Mouse (Mus musculus) E14TG2a.4 (cell line): ENCODE data around the gene Mertk.
A peak's percentile ranks its signal among the peaks of the same experiment; 100 is the strongest.

ENCODE experiments used
- H3K27me3 ChIP-seq: 2 replicates; pipeline ENCODE4 v1.6.1; 2014; ENCODE audit warnings: low read length, control low read depth; ENCODE audit not compliant: insufficient read depth
- H3K36me3 ChIP-seq: 2 replicates; pipeline ENCODE4 v1.6.1; 2014; ENCODE audit warnings: low read length, control low read depth; ENCODE audit not compliant: insufficient read depth
- H3K4me1 ChIP-seq: replicated peaks from 2 replicates; pipeline ENCODE4 v1.6.1; 2014; ENCODE audit warnings: low read depth, low read length, control low read depth
- H3K4me3 ChIP-seq: replicated peaks from 2 replicates; pipeline ENCODE4 v1.5.1; 2014; ENCODE audit warnings: mild to moderate bottlenecking, low read length
- H3K9me3 ChIP-seq: 2 replicates; pipeline ENCODE4 v1.6.1; 2014; ENCODE audit warnings: low read length, control low read depth
- CTCF ChIP-seq: conservative IDR thresholded peaks from 2 replicates; pipeline ENCODE4 v1.5.1; 2014; ENCODE audit warnings: low read length
- NANOG ChIP-seq: IDR thresholded peaks from 2 replicates; pipeline ENCODE4 v1.6.1; 2014; ENCODE audit warnings: borderline replicate concordance, low read length, mixed read lengths
- POU5F1 ChIP-seq: IDR thresholded peaks from 2 replicates; pipeline ENCODE4 v1.6.1; 2014; ENCODE audit warnings: low read length, borderline replicate concordance

Gene Mertk

DNA sequence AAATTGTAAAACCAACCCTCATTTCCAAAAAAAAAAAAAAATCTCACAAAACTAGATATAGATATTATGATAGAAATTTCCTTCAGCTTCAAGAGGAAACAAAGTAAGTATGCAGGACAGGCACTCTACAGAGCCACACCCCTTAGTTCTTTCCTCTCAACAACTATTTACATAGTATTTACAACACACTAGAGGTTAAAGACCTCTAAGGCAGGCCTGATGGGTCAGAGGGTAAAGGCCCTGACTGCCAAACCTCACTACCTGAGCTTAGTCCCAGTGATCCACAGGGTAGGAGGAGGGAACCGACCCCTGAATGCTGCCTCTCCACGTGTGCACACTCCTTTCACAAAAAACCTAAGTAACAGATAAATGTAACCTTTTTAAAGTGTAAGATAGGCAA lies 114.0 kb downstream of the Mertk start:
- 0 out of 2 replicates have a peak overlapping the region, but pooled peaks have one; percentile 2 for H3K4me3 ChIP-seq
- H3K4me1 ChIP-seq = peaks cover 34% of the 10 kb centered on the region
- no peaks in the 10 kb centered on the region for H3K9me3 ChIP-seq
- TF ChIP-seq CTCF (no peak), NANOG (no peak), POU5F1 (no peak)
- H3K27me3 ChIP-seq = peaks cover 22% of the 10 kb centered on the region
- H3K36me3 ChIP-seq = no peaks in the 10 kb centered on the region

DNA sequence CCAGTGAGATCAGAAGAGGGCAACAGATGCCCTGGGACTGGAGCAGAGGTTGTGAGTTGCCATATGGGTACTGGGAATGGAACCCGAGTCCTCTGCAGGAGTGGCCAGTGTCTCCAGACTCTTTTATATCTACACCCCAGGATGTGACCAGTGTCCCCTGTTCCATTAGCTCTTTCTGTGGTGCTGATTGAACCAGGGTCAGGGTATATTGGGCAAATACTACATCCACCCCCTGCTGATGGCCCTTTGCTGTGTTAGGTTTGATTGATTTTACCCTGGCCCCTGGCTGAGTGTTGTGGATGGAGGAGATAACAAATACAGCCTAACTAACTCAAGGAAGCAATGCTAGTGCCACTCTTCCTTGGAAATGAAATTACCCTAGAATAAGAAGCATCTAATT lies 117.6 kb downstream of the Mertk start:
- peaks cover 46% of the 10 kb centered on the region for H3K4me1 ChIP-seq
- TF ChIP-seq CTCF (no peak), POU5F1 (no peak), NANOG (no peak)

DNA sequence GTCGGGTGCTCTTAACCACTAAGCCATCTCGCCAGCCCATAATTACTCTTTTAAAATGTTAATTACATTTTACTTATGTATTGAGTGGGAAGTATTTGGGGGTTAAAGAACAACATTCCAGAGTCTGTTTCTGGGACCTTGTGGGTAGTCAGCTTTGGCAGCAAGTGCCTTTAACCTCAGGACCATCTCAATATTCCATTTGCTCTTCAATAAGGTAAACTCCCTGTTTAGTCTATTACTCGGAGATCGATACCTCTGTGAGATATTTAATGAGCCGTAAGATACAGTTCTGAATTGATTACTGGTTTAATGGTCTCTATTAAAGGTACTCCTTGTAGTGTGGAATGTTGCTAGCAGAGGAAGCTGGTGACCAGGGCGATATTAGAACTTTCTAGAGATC lies 118.2 kb downstream of the Mertk start:
- Histone ChIP-seq H3K27me3 (peaks cover 17% of the 10 kb centered on the region), H3K9me3 (no peaks in the 10 kb centered on the region), H3K36me3 (no peaks in the 10 kb centered on the region), H3K4me3 (peak overlapping the region; percentile 94), H3K4me1 (peaks cover 52% of the 10 kb centered on the region)
- TF ChIP-seq CTCF = no peak
- TF ChIP-seq POU5F1 = no peak
- no peak for TF ChIP-seq NANOG

More for the DNA sequence above, 117.6 kb downstream of the Mertk start:
- H3K36me3 ChIP-seq = no peaks in the 10 kb centered on the region
- H3K4me3 ChIP-seq = no peak overlapping the region
- H3K9me3 ChIP-seq = no peaks in the 10 kb centered on the region
- H3K27me3 ChIP-seq = peaks cover 17% of the 10 kb centered on the region

DNA sequence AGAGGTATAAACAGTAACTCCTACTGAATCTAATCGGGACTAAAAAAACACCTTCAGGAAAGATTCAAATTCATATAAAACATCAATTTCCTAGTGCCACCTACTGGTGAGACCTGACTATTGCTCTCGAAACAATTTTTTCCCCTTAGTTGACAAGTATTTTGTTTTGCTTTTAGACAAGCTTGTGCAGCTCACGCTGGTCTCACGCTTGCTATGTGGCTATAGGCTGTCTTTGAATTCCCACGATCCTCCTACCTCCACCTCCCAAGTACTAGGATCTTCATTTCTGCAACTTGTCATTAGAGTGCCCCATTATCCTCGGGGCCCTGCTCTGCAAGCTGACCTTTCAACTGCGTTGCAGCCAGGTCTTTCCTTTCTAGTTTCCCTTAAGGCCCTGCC lies 118.6 kb downstream of the Mertk start:
- peaks cover 51% of the 10 kb centered on the region for H3K4me1 ChIP-seq
- peaks cover 17% of the 10 kb centered on the region for H3K27me3 ChIP-seq
- H3K36me3 ChIP-seq = no peaks in the 10 kb centered on the region
- no peak for TF ChIP-seq POU5F1
- no peak for TF ChIP-seq NANOG
- peak; percentile 66 for TF ChIP-seq CTCF
- H3K4me3 ChIP-seq = peak overlapping the region; percentile 94
- no peaks in the 10 kb centered on the region for H3K9me3 ChIP-seq

DNA sequence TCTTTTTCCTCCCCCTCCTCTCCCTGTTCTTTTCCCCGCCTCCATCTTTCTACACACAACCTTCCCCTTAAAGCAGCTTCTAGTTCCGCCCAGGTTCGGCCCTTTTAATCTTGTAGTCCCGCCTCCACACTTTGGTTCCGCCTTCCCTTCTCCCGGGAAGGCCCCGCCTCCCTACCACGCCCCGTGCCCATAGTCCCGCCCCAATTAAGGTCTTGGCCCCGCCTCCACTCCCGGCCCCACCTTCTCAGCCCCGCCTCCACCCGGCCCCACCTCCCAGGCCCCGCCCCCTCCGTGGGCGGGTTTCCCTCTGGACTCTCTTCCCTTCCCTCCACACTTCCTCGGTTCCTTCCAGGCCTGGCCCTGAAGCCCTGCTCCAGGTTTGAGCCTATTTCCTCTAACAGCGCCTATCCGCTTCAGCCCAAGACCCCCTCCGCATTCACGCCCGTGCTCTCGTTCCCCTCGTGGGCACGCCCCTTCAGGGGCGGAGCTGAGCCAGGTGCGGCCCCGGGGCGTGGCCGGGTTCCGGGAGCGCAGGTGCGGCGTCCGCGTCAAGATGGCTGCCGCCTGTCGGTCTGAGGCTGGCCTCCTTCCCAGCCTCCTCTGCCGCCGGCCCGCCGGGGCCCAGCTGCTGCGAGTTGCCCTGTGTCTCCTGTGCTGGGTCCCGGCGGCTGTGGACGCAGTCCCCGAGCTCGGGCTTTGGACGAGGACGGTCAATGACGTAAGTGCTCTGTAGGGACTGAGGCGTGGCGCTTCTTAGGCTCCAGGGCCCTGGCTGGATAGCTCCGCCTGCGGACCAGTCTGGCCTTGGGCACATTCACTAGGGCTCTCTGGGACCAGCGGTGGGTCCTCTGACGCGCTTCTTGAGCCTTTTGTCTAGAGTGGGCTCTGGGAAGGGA lies 119.3 kb downstream of the Mertk start, which contains the start of gene Tmem87b:
Tmem87b (plus strand) TSS at position 333 of the 896 bp plus-strand sequence.
- H3K36me3 ChIP-seq = no peaks in the 10 kb centered on the region
- TF ChIP-seq POU5F1 = no peak
- no peak for TF ChIP-seq CTCF
- TF ChIP-seq NANOG = no peak
- peak within 1 kb of the TSS; percentile 94 for H3K4me3 ChIP-seq
- peaks cover 17% of the 10 kb centered on the region for H3K27me3 ChIP-seq
- peaks cover 47% of the 10 kb centered on the region for H3K4me1 ChIP-seq
- H3K9me3 ChIP-seq = no peaks in the 10 kb centered on the region

DNA sequence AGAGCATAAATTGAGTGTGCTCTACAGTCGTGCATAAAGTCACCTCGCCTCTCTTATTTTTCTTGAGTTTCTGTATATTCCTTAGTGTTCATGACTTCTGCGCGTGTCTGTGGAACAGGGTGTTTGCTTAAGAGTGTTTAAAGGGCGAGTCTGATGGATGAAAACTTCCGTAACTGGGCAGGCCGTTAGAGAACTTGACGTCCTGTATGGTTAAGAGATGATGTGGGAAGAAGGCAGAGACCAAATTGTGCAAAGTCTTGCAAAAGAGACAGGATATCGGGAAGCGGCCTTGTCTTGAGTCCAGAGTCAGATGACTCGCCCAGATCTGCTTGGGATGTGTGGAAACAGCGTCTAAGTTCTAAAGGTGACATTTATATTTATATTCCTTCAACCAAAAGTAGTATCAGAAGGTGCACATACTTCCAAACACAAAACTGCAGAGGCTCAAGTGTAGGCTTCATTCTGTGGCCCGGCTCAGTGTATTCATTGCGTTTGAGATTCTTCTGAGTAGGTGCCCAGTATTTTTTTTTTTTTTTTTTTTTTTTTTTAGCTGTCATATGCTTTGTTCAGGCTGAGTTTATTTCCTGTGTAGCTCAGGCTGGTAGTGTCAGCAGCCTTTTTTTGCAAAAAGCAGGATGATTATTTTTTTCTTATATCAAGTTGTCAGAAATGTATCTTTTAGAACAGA lies 120.3 kb downstream of the Mertk start:
- H3K36me3 ChIP-seq = peaks cover 8% of the 10 kb centered on the region
- H3K9me3 ChIP-seq = no peaks in the 10 kb centered on the region
- TF ChIP-seq NANOG (no peak), CTCF (no peak), POU5F1 (no peak)
- H3K4me3 ChIP-seq = peak overlapping the region; percentile 94
- H3K4me1 ChIP-seq = peaks cover 42% of the 10 kb centered on the region
- H3K27me3 ChIP-seq = peaks cover 13% of the 10 kb centered on the region

DNA sequence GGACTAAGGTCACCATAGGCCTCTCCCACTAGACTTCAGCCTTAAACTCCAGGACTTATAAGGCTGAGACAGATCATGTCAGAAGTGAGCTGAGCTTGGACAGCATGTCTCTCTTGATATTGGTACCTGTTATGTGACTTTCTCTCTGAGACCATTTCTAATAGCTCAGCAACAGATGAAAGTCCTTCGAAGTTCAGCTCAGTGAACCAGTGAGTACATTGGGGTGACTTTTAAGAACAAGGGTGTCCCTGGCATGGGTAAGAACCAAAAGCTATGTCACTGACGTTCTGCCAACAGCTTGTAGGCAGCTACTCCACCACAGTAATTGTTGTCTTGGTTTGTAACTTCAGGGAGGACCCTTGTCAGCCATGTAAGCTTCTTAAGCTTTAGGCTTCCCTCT lies 121.9 kb downstream of the Mertk start:
- Histone ChIP-seq H3K36me3 (peaks cover 18% of the 10 kb centered on the region), H3K4me1 (peaks cover 35% of the 10 kb centered on the region), H3K27me3 (0 out of 2 replicates have a peak, but pooled peaks cover 3% of the 10 kb centered on the region), H3K9me3 (no peaks in the 10 kb centered on the region), H3K4me3 (no peak overlapping the region)
- TF ChIP-seq POU5F1 (no peak), CTCF (no peak), NANOG (no peak)

DNA sequence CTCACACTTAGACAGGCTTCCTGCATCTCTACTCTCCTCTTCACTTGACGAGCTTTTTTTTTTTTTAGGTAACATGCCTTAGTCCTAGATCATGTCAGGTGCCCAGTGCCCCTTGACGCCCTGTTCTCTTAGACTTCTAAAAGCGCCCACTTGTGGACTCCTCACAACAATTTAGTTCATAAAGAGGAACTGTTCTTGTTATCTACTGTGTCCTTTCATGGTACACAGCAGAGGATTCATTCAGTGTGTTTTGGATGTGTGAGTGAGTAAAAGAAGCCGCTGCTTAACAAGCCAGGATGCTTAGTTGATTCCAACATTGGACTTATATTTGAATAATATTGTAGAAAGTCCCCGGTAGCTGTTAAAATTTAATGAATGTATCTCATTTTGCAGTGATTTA lies 125.1 kb downstream of the Mertk start:
- peaks cover 38% of the 10 kb centered on the region for H3K36me3 ChIP-seq
- TF ChIP-seq NANOG (no peak), POU5F1 (no peak), CTCF (no peak)
- no peaks in the 10 kb centered on the region for H3K27me3 ChIP-seq
- no peaks in the 10 kb centered on the region for H3K9me3 ChIP-seq
- peaks cover 22% of the 10 kb centered on the region for H3K4me1 ChIP-seq
- H3K4me3 ChIP-seq = no peak overlapping the region
